Mouse (Mus musculus) kidney, postnatal 0 days (tissue): Measurements from ENCODE around the gene Tnk2. TPM values are rescaled to one million over a fixed set of nuclear protein-coding genes. Genes with fewer than 3 reads are reported as not detected.

ENCODE experiments used
- ATAC-seq: fragments of 200-750 bp; cut with Nextera tagmentation; replicated peaks from 2 replicates; pipeline ENCODE4 v1.8.0; 2017; ENCODE audit warnings: low read depth, moderate number of reproducible peaks, moderate TSS enrichment, moderate library complexity; ENCODE audit not compliant: low FRiP score
- DNase-seq: peaks from one replicate; pipeline ENCODE4 v3.0.0-alpha.2; 2016; ENCODE audit warnings: low spot score
- H3K27ac ChIP-seq: fragments of 300-500 bp; sonication (generic); 2 replicates; pipeline ENCODE4 v1.5.1; 2014; ENCODE audit warnings: mild to moderate bottlenecking
- H3K27me3 ChIP-seq: fragments of 300-500 bp; sonication (generic); 2 replicates; pipeline ENCODE4 v1.6.1; 2014; ENCODE audit warnings: low read length, mixed read lengths; ENCODE audit not compliant: insufficient read depth
- H3K36me3 ChIP-seq: fragments of 300-500 bp; sonication (generic); 2 replicates; pipeline ENCODE4 v1.6.1; 2014; ENCODE audit warnings: low read length, mixed read lengths; ENCODE audit not compliant: insufficient read depth
- H3K4me1 ChIP-seq: fragments of 300-500 bp; sonication (generic); replicated peaks from 2 replicates; pipeline ENCODE4 v1.6.1; 2014; ENCODE audit warnings: antibody characterized with exemption, low read length, mixed read lengths; ENCODE audit not compliant: insufficient read depth
- H3K4me2 ChIP-seq: fragments of 300-500 bp; sonication (generic); 2 replicates; pipeline ENCODE4 v1.6.1; 2014; ENCODE audit warnings: mild to moderate bottlenecking, low read length, moderate library complexity, mixed read lengths
- H3K4me3 ChIP-seq: fragments of 300-500 bp; sonication (generic); replicated peaks from 2 replicates; pipeline ENCODE4 v1.5.1; 2014; ENCODE audit warnings: low read depth, low read length
- H3K9ac ChIP-seq: fragments of 300-500 bp; sonication (generic); 2 replicates; pipeline ENCODE4 v1.6.1; 2014; ENCODE audit warnings: low read depth, low read length
- H3K9me3 ChIP-seq: fragments of 300-500 bp; sonication (generic); replicated peaks from 2 replicates; pipeline ENCODE4 v1.6.1; 2016; ENCODE audit warnings: low read length, inconsistent platforms, mixed read lengths
- CTCF ChIP-seq: IDR thresholded peaks from 2 replicates; pipeline ENCODE4 v1.5.1; 2016; ENCODE audit warnings: antibody characterized with exemption, low read depth, mild to moderate bottlenecking, moderate library complexity
- WGBS: fragments of 180-500 bp; shearing (Covaris S2); extraction: QIAGEN DNeasy Blood & Tissue Kit; methylation state at CpG from one replicate; pipeline ENCODE4 v1.1.7; 2014; 5-methylcytosine and 5-hydroxymethylcytosine counted together
- polyA plus RNA-seq: library from polyadenylated mRNA; unstranded; fragments of >200 nt; fragmentation: Nextera tagmentation; extraction: Ambion mirVana; gene quantifications from 2 replicates; pipeline ENCODE4 v1.2.1, GENCODE M21; 2015

Tnk2 gene
- polyA plus RNA-seq, 1 experiment from 2014 or later: 8.4 TPM

GRCm38 (mm10) chr16:32677040-32677700, 33.5 kb downstream of the Tnk2 start:
- Histone ChIP-seq H3K9ac (no peak overlapping the region), H3K36me3 (peaks cover 44% of the 10 kb centered on the region), H3K4me3 (no peak overlapping the region), H3K9me3 (no peaks in the 10 kb centered on the region), H3K27me3 (no peaks in the 10 kb centered on the region), H3K4me1 (no peaks in the 10 kb centered on the region), H3K4me2 (no peak overlapping the region), H3K27ac (no peak overlapping the region)
- ATAC-seq (no peak), DNase-seq (no peak)
- 88% methylated on average over 10 of the region's 10 CpGs for WGBS
- TF ChIP-seq CTCF: no peak

DNA sequence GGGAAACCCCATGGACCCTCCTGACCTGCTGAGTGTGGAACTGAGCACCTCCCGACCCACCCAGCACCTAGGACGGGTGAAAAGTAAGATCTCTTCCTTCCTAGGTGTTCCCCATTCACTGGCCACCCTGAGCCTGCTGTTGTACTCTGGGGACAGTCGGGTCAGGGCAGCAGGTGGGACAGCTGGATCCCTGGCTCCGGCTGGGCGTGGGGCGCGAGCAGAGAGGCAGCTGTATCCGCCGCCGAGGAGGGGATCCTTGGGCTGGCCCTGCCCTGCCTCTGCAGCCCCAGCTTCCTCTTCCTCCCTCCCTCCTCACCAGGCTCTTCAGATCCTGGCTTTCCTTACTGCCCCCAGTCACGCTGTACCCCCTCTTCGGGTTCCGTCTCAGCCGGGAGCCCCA, 34.2 kb downstream of the Tnk2 start:
- H3K9me3 ChIP-seq: no peaks in the 10 kb centered on the region
- no peaks in the 10 kb centered on the region for H3K27me3 ChIP-seq
- H3K4me3 ChIP-seq: no peak overlapping the region
- DNase-seq: no peak
- whole genome bisulfite sequencing: 69% methylated on average over 14 of the region's 14 CpGs
- no peak overlapping the region for H3K9ac ChIP-seq
- H3K36me3 ChIP-seq: peaks cover 47% of the 10 kb centered on the region
- no peak overlapping the region for H3K4me2 ChIP-seq
- no peak for TF ChIP-seq CTCF
- no peak overlapping the region for H3K27ac ChIP-seq
- no peaks in the 10 kb centered on the region for H3K4me1 ChIP-seq
- ATAC-seq: no peak

GRCm38 (mm10) chr16:32678812-32679211, 35.1 kb downstream of the Tnk2 start:
- H3K4me2 ChIP-seq: no peak overlapping the region
- H3K27ac ChIP-seq: no peak overlapping the region
- H3K4me3 ChIP-seq: no peak overlapping the region
- H3K4me1 ChIP-seq: no peaks in the 10 kb centered on the region
- H3K36me3 ChIP-seq: peaks cover 47% of the 10 kb centered on the region
- DNase-seq (no peak), ATAC-seq (no peak)
- no peaks in the 10 kb centered on the region for H3K9me3 ChIP-seq
- H3K27me3 ChIP-seq: no peaks in the 10 kb centered on the region
- no peak for TF ChIP-seq CTCF
- H3K9ac ChIP-seq: 0 out of 2 replicates have a peak overlapping the region, but pooled peaks have one; percentile 37
- WGBS: 80% methylated on average over 14 of the region's 14 CpGs

- Histone ChIP-seq H3K4me1 (no peaks in the 10 kb centered on the region), H3K9ac (no peak overlapping the region), H3K36me3 (peaks cover 39% of the 10 kb centered on the region), H3K4me3 (no peak overlapping the region), H3K4me2 (no peak overlapping the region), H3K9me3 (no peaks in the 10 kb centered on the region), H3K27ac (no peak overlapping the region), H3K27me3 (no peaks in the 10 kb centered on the region)
- ATAC-seq (no peak), DNase-seq (no peak)
- WGBS: 91% methylated on average over 16 of the region's 16 CpGs
- TF ChIP-seq CTCF: no peak
Observed at GRCm38 (mm10) chr16:32679976-32680375, 36.3 kb downstream of the Tnk2 start.

GRCm38 (mm10) chr16:32680806-32681205, 37.1 kb downstream of the Tnk2 start:
- H3K36me3 ChIP-seq: peaks cover 33% of the 10 kb centered on the region

GRCm38 (mm10) chr16:32682194-32682593, 38.5 kb downstream of the Tnk2 start:
- 33% methylated on average over 5 of the region's 5 CpGs for WGBS
- DNase-seq: peak; percentile 92
- no peaks in the 10 kb centered on the region for H3K4me1 ChIP-seq
- TF ChIP-seq CTCF: peak; percentile 82
- H3K9ac ChIP-seq: no peak overlapping the region
- no peak overlapping the region for H3K4me2 ChIP-seq
- H3K27me3 ChIP-seq: no peaks in the 10 kb centered on the region
- no peaks in the 10 kb centered on the region for H3K9me3 ChIP-seq
- H3K4me3 ChIP-seq: no peak overlapping the region
- H3K36me3 ChIP-seq: peaks cover 23% of the 10 kb centered on the region; the same call in 1 of the 2 replicates
- 0 out of 2 replicates have a peak, but pooled peaks have one; percentile 33 for ATAC-seq
- no peak overlapping the region for H3K27ac ChIP-seq

More at GRCm38 (mm10) chr16:32680806-32681205, 37.1 kb downstream of the Tnk2 start:
- H3K4me2 ChIP-seq: no peak overlapping the region
- TF ChIP-seq CTCF: no peak
- H3K27me3 ChIP-seq: no peaks in the 10 kb centered on the region
- H3K4me1 ChIP-seq: no peaks in the 10 kb centered on the region
- no peaks in the 10 kb centered on the region for H3K9me3 ChIP-seq
- ATAC-seq: no peak
- 89% methylated on average over 6 of the region's 6 CpGs for WGBS
- no peak overlapping the region for H3K27ac ChIP-seq
- no peak overlapping the region for H3K4me3 ChIP-seq
- no peak for DNase-seq
- no peak overlapping the region for H3K9ac ChIP-seq
